Mouse (Mus musculus): ENCODE measurements around the gene Xrra1.
A peak's percentile ranks its signal among the peaks of the same experiment; 100 is the strongest.
"Not testable (repeated sequence)": the region's sequence is repeated elsewhere in the genome, so short reads cannot be mapped to it uniquely, and the experiment has no call there.

Xrra1 gene

GRCm38 (mm10) chr7:99953442-99954098 is 94.7 kb downstream of the Xrra1 start:
- no peak for DNase-seq (ENCODE audit: low spot score in 2 of 2)

- DNase-seq (ENCODE audit: low spot score in 2 of 2), result no peak
Observed at GRCm38 (mm10) chr7:99954212-99954611, 95.3 kb downstream of the Xrra1 start.

- no peak for DNase-seq (ENCODE audit: low spot score in 2 of 2)
Observed at GRCm38 (mm10) chr7:99956095-99956494, 97.2 kb downstream of the Xrra1 start.

GRCm38 (mm10) chr7:99957226-99957965 is 98.5 kb downstream of the Xrra1 start:
- no peak for DNase-seq (ENCODE audit: low spot score in 2 of 2)

- DNase-seq (ENCODE audit: low spot score in 2 of 2), result not testable (repeated sequence)
Observed at GRCm38 (mm10) chr7:99960571-99960970, 101.7 kb downstream of the Xrra1 start.

- no peak for DNase-seq (ENCODE audit: low spot score in 2 of 2)
Observed at GRCm38 (mm10) chr7:99961518-99961917, 102.6 kb downstream of the Xrra1 start.

- peak; percentile 32 to 42 for DNase-seq (ENCODE audit: low spot score in 2 of 2)
Observed at GRCm38 (mm10) chr7:99962536-99963236, 103.8 kb downstream of the Xrra1 start.

- no peak for DNase-seq (ENCODE audit: low spot score in 2 of 2)
Observed at GRCm38 (mm10) chr7:99963237-99963860, 104.4 kb downstream of the Xrra1 start.

GRCm38 (mm10) chr7:99965020-99965841 is 106.3 kb downstream of the Xrra1 start:
- DNase-seq (ENCODE audit: low spot score in 2 of 2), result no peak

GRCm38 (mm10) chr7:99966011-99966721 is 107.2 kb downstream of the Xrra1 start:
- no peak for DNase-seq (ENCODE audit: low spot score in 2 of 2)
